Mouse (Mus musculus): ENCODE measurements at regions not wholly inside any gene's neighbourhood (a gene's known extent, or its start where the extent isn't known, plus 50 kb on each side); places are given as distances from the start of the nearest gene placed in this dataset.

DNA sequence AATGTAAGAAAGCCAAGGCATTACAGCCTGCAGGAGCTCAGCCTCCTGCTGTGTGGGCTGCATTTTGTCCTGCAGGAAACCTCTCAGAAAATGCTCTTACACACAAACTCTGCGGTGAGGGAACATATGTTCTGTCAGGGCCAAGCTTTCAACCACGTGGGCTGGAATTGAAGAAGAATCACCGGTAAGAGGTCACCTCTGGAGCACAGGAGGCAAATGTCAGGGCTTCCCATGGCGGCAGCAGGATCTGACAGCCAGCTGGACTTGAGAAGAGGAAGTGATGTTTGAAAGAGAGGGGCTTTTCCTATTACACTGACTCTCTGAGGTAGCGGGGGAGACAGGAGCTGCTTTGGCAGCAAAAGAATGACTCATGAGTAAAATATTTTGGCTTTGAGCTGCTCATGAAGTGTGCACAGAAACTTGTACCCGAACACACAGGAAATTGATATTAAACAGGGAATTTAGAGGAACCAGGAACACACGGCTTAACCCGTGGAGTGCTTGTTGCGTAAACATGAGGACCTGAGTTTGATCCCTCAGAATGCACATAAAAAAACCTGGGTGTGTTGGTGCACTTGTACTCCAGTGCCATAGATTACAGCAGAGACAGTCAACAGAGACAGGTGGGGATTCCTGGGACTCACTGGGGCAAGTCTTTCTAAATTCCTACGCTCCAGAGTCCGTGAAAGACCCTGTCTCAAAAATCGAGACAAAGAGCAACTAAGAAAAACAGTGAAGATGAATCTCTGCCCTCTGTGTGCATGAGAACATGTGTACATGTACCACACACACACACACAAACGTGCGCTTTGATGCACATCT is 848.1 kb upstream of the A1bg start:
- peak; percentile 17 for DNase-seq (ENCODE audit: low read depth)

DNA sequence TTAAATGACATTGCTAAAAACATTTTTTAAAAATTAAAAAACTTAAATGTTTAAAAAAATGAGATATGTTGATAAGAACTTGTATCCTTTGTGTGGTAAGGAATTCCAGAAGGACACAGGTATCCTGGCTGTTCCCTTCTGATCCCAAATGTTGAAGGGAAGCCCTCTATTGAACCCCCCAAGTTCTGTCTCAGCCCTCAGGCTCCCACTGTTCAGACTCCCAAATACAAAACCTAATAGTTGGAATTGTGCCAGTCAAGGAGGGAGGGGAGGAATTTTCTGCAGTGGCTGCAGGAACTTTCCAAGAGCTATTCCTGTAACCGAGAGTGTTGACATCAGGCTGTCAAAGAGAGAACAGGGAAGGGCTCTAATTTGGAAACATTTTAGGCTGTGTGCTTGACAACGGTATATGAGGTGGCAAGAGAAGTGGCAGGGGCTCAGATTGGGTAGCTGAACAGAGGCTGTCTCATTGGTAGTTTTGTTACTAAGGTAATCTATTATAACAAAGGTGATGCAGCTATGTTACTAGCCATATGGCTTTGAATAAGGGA is 843.8 kb upstream of the A1bg start:
- no peak for DNase-seq (ENCODE audit: low read depth)

DNA sequence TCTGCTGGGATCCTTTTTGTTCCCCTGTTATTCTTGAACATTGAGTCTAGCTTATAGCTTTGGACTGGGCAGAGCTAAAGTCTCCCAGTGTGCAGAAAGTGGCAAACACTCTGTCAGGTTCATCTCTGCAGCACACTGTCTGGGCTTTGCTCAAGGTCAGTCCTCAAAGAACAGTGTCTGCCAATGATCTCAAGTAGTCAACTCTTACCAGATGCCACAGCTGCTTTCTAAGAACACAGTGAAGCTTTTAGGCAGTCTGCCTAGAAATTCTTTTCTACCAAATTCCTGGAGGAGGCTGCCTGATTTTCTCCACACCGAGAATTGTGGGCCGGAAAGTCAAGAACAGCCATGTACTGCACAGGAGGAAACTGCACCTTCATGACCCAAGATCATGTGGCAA is 831.0 kb upstream of the A1bg start:
- no peak for DNase-seq (ENCODE audit: low read depth)

DNA sequence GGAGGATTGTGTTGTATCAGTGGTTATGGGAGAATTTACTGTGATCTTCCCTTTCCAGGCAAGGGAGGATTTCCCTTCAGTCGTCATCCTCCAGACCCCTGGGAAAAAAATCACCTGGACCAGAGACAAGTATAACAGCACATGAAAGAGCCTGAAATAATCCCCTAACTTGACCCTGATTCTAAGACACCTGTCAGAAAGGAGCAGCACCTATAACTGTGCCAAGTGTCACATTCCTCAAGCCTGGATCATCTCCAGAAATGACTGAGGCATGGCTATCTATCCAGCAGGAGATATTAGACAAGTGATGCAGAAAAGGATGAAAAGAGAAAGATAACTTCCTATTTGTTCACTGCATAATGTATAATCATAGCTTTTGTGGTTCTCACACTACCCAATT is 800.9 kb upstream of the A1bg start:
- DNase-seq (ENCODE audit: low read depth): no peak

DNA sequence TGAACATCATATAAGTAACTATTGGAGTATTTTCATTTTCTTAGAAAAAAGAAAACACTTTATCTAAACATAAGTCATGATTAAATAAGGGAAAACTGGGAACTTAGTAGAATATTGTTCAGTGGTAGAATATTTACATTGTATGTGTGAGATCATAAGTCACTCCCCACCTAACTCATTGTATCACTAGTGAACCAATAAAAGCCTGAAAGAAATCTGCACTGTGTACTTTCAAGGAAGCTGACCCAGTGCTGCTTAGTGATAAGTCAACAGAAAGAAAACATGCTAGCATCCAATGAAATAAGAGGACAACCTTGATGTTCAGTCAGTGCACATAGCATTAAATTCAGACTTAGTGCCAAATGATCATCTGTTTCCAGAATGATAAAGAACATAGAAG is 795.7 kb upstream of the A1bg start:
- DNase-seq (ENCODE audit: low read depth): no peak

DNA sequence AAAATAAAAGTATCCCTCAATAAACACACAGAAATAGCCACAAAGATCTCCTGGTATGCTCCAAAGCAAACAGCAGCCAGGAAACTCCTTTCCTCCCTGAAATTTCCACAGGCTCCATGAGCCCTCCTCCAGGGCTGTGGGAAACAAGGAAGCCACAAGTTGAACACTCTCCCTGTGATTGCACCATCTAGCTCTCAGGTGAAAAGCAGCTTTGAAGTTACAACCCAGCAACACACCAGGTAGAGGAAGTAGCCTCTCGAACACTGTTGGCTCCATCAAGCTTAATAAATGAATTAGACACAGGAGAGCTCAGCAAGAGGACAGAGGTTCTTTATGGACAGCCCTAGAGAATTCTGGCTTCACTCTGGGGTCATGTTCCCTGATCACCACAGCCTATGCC is 794.4 kb upstream of the A1bg start:
- DNase-seq (ENCODE audit: low read depth): no peak

DNA sequence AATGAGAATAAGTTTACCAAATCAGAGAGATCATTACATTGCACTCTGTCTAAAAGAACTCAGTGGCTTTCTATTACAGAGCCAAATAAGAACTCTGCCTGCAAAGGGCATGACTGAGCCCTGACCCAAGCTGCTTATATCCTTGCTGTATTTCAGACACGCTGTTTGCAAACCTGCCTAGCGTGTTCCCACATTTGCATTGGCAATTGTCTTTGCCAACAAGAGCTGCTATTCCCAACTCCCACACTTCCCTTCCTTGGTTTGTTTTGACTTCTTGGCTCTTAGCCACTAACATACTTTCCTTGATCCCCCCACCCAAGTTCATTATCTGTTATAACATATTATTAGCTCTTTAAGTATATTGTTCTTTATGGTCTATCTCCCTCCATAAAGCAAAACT is 791.1 kb upstream of the A1bg start:
- no peak for DNase-seq (ENCODE audit: low read depth)

DNA sequence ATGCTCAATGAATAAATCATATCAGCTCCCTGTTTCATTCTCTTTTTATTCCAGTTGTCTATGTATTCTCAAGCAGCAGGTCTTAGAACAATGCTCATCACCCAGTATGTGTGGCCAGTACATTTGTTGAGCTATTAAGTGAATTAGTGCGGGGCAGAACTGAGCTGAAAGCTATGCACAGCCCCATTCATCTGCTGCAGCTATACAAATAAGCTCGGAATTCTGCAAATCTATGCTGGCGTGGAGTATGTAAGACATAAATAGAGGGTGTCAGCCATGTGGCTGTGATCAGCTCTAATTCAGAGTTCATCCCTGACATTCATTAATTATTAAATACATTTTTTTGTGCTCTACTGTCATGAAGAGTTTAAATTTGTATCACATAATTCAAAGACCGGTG is 786.1 kb upstream of the A1bg start:
- DNase-seq (ENCODE audit: low read depth): no peak

DNA sequence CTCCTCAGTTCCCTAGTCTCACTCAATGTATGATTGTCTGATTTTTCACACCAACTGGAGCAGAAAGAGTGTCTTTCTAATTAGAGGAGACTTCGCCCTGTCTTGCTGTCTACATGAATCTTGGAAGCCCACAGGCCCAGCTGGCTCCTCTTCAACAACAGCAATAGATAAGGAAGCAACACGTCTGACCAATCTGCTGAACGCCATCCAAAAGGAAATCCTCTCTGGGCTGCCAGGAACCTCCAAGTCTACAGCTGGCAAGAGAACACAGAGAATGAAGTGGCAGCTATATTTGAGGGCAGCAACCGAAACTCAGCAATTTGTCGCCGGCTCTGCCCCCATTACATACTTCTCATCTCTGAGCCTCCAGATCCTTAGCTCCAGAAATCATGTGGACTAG is 785.1 kb upstream of the A1bg start:
- no peak for DNase-seq (ENCODE audit: low read depth)

DNA sequence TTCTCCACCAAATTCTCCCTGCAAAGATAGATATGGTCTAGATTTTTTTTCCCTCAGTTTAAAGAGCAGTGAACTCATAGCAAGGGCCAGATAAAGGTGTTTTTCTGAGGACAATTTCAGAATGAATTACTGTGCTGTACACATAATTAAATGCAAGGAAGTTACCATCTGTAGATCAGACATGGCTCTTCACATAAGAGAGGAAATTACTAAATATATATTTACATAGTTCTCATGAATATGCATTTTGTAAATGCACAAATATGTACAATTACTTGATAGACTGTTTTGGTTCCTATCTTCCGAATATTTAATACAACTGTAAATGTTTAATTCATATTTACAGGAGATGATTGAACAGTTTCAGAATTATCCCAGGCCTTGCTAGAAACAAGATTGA is 769.9 kb upstream of the A1bg start:
- no peak for DNase-seq (ENCODE audit: low read depth)

DNA sequence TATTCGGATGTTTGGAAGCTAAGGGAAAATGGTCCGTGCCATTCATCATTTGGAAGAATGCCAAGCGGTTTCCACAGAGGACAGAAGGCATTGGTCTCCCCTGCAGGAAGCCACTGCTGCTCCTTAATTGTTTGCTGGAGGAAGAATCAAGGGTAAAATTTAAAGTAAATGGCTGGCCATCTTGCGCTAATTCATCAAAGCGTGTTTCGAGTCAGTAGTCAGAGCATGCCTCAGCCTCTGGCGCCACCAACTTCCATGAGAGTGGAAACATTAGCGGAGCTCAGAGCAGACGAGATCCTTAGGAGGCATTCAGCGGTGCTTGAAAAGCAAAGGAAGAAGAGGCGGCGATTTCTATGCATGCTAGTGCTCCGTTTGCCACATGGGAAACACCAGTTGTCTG is 767.6 kb upstream of the A1bg start:
- no peak for DNase-seq (ENCODE audit: low read depth)

DNA sequence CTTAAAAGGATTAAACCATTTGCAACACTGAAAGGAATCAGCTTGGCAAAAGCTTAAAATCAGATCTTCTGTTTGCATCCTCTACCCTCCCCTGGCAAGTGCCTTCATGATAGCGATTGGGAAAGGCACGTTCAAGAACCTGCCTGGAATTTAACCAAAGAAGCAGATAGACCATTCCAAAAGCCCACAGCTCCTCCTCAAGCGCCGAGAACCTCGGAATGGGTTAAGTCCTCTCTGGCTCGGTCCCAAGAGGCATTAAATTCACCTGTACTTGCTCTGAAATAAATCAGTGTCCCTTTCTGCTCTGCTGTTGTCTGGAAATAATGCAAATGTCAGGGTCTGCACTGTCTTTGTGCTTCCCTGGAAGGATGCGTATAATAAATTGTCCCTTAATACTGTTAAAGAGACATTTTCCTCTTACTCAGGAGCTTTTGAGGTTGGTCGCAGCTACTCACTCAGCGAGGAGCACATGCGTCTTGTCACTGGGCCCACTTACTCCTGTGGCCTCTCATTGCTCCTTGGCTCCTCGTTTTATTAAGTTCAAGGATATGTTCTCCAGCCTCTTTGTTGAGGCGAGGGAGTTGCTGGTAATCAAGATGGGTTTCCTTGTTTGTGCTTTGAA is 767.1 kb upstream of the A1bg start:
- DNase-seq (ENCODE audit: low read depth): no peak

DNA sequence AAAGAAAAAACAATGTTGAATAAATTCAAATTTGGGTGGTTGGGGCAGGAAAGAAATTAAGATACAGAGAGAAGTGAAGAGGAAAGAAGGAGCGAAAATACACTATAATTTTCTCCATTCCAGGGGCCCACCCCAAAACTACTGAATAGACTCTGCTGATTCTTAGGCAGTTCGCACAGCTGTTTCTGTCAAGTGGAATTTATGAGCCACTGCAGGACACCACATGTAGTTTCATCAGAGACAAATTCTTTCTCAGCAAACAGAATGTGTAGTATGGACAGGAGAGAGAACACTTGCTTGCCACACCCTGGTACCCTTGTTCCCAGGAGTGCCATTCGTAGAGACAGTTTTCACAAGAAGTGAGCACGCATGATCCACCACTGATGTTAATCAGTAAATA is 760.2 kb upstream of the A1bg start:
- no peak for DNase-seq (ENCODE audit: low read depth)

DNA sequence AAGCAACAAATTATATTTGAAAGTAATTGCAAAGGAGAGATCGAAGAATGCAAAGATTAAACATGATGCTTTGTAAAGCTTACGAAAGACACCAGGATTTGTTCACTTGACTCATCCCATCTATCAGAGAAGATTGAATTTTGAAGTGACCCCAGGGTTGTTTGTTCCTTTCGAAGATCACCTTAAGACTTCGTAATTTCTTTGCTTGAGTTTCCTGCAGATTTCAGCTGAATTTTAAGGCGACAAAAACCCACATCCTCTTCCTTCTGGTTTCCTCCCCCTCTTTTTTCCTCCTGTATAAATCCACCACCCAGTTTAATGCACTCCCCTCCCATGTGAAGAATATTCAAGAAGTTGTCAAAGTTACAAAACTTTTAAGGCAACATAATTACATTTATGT is 747.7 kb upstream of the A1bg start:
- DNase-seq (ENCODE audit: low read depth): no peak

DNA sequence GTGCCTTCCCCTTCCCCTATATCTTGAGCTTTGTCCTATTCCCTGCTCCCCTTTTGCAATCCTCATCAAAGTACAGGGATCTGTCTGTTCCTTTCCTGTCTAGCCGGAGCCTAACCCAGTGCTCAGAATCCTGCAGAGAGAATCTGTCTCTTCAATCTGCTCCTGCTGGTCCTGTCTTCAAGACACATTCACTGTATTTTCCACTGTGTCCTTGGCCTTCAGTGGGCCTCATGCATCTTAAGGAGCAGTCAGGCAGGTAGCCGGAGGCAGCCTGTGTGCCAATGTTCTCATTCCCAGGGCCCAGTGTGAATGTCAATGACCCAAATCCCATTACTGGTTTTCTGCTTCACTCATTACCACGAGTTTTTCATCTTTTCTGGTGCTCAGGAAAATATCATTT is 737.8 kb upstream of the A1bg start:
- DNase-seq (ENCODE audit: low read depth): no peak

DNA sequence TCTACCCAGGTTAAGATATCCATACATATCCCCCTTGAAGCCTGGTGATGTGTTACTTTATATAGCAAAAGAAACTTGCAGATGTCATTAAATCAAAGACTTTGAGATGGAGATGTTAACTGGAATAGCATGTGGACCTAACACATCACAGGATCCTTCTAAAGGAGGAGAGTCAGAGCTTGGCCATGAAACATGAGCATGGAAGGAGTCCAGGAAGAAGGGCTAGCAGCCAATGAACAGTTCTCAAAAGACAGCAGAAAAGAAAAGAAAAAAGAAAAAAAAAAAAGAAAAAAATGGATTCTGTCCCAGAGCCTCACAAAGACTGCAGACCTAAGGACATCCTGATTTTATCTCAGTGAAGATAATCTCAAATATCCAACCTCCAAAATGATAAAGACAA is 734.1 kb upstream of the A1bg start:
- no peak for DNase-seq (ENCODE audit: low read depth)

DNA sequence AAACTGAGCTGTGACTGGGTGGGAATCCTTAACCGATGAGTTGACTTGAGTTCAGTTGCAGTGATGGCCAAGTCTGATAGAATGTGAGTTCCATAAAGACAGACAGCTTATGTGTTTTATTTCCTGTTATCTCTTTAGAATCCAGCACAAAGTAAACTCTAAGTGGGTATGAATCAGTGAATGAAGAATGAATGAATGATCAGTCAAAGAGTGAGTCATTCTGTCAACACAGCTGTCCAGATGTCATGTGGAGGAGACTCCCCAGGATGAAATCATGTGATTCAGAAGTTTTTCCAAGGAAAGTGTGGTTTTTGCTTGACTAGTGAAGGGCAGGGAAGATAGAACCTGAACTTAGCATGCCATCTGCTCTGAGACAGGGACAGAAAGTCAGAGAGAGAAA is 732.0 kb upstream of the A1bg start:
- DNase-seq (ENCODE audit: low read depth): no peak

DNA sequence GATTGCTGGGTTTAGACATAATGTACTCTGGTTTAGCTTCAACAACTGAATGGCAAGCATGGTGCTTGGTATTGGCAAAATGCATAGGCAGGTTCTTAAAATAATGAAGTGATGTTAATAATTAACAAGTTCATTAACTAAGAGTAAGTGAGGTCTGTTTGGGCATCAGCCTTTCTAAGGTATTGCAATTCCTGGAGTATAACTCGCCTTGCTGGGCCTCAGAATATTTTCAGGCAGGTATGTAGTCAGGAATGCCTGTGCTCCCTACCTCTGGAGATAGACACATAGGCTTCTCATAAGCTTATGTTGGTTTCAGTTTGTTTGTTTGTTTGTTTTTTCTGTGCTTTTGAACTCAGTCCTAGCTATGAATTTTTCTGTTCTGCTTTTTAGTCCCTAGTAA is 731.0 kb upstream of the A1bg start:
- no peak for DNase-seq (ENCODE audit: low read depth)

DNA sequence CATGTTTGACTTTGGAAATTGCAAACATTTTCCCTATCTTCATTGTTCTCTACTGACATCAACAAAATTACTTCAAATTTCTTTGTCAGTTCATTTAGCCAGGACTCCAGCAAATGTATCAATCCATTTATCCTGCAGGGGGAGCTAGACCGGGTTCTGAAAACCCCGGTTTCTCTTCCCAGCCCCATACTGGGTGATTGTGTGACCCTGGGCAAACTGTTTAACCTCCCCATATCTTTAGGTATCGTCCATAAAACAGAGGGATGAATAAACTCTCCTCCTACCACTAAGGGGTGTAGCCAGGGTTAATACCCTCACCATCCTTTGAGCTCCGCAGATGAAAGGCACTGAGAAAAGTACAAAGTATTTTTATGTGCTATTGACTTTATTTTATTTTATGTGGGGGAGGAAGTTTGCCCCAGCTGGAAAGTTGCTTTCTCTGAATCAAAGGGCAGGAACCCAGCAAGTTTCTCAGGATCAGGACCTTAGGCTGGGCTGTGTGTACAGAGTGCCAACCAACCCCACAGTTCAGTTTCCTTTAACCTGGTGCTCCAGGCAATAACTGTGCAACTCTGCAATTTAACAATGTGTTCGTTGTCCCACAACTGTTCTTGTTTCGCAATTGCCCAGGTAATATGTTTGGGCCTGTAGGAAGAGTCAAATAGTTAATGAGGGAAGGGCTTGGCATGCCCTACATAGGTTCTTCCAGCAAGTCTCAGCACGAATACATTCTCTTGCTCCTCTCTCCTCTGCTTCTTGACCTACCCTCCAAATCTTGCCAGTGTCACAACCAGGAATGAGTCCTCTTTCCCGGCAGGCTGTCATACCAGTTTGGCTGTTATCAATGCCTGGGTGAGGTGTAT is 696.1 kb upstream of the A1bg start:
- DNase-seq (ENCODE audit: low read depth): no peak

DNA sequence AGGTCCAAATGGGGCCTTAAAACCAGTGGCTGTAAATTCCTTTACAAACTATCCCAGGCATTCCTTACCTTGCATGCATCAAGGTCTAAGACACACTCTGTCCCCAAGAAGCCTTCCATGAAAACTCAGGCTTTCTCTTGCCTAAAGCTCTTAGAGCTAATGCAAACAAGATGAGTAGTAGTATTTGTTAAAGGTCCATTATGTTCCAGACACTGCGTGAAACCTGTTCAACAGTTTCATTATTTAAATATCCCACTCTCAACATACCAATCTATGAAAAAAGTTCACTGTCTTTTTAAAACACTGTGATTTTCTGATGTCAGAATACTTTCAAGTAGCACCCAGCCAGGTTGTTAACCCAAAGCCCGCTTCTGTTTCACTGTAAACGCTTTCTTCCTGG is 687.9 kb upstream of the A1bg start:
- no peak for DNase-seq (ENCODE audit: low read depth)

DNA sequence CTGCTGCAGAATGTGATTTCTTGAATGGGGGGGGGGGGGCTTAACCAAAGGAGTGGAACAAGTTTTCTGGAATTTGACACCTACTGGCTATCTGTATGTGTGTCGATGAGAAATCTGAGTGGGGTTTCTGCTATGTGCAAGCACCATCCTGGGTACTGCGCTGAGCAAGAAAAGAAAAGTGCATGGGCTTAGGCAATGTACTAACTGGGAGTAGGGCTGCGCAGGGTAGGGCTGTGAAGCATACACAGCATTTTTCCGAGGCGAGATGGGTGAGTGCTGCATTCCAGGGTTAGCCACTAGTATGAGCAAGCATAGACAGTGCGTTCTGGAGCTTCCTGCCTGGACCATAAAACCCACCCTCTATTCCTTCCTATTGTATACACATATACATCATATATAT is 686.8 kb upstream of the A1bg start:
- no peak for DNase-seq (ENCODE audit: low read depth)

DNA sequence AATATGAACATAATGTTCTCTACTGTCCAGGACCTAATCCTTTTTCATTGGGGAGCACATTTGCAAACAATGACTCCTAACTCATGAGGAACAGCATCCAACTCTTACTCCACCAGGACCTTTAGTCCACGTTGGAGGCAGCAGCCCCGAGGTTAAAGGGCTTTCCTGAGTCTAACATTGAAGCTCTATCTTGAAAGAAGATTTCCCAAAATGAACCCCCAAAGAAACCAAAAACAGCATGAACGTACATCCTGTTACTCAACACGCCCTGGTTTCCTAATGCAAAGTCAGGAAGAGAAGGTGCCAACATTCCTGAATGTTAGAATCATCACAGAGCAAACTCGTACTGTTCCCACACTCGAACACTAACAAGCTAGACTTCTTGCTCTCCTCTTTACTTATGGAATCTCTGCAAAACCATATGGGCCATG is 685.5 kb upstream of the A1bg start:
- no peak for DNase-seq (ENCODE audit: low read depth)

DNA sequence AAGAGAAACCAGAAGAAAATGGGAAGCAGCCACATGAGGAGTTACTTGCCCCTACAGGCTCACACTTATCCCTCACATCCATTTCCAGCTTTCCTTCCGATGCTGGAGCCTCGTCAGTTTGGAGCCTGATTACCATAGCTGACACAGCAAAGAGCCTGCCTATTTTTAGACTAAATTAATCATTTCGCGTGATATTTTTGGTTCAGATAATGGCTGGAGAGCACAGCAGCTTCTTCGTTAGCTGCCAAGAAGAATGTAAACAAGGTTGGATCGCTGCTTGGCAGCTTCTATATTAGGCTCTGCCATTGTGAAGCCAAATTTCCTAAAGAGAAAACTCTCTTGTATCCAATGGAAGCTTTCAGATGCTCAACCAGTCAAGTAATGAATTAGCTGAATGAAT is 676.9 kb upstream of the A1bg start:
- DNase-seq (ENCODE audit: low read depth): no peak
